Mouse (Mus musculus) cerebellum, adult 11 months (tissue): ENCODE measurements around the gene Kcnc1.

Experiments used
- DNase-seq: peaks from one replicate; pipeline ENCODE4 v3.0.0; 2022

Kcnc1 gene

DNA sequence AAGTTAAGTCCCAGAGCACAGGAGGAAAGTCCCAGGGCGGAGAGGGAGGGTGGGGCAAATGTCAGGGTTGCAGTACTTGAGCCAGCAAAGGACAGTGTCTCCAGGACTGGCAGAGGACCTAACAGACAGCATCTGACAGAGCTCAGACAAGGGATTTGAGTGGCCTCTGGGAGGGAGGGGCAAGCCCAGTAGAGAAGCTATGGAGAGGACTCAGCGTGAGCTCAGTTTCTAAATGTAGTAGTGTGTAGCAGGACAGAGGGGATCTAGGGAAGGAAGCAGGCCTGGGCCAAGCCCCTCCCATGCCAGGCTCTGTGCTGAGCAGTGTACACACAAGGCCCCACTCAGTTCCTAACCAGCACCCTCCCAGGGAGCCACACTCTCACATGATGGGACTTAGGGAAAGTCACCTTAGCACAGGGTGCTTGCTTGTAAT is 85.8 kb downstream of the Kcnc1 start:
- no peak for DNase-seq

DNA sequence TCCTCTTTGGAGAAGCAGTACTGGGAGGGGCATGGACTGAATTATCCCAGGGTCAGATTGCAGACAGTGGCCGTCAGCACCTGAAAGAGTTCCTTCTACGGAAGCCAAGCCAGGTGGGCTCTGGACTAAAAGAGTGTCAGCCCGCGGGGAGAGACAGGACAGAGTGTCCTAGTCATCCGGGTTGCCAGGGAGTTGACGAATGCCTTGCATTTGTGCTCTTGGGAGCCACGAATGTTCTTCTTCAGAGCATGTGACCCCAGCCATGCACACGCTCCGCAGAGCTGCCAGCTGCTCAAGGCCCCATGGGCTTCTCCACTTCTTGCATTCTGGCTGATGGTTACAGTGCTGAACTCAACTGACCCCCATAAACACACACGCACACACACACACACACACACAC is 86.8 kb downstream of the Kcnc1 start:
- DNase-seq = no peak

- no peak for DNase-seq
Observed at GRCm38 (mm10) chr7:46484223-46484622, 87.9 kb downstream of the Kcnc1 start.

GRCm38 (mm10) chr7:46486761-46487160 is 90.5 kb downstream of the Kcnc1 start:
- no peak for DNase-seq

DNA sequence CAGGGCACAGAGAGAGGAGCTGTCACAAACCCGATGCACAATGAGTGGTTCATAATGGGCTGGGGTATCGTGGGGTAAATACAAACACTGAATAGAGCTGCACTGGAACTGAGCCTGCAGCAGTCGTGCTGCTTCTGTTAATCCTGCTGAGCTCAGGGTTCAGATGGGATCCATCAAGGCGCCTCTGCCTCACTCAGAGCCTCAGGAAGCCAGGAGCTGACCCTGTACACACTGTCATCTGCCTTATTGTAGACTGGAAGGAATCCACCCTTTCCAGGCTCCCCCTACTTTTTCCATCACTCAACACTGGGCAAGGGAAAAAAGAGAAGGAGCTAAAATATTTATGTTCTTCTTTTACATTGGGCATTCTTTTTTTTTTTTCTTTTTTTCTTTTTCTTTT is 91.1 kb downstream of the Kcnc1 start:
- DNase-seq = no peak
